Mouse (Mus musculus): ENCODE measurements around the gene Mrto4. TPM values are rescaled to one million over a fixed set of nuclear protein-coding genes. Genes with fewer than 3 reads are reported as not detected.

Mrto4 gene
- polyA plus RNA-seq, 1 experiment from 2014 or later: 259 TPM

- Histone ChIP-seq H3K9me3 (ENCODE audit: control insufficient read depth, low read length) (no peaks in the 10 kb centered on the region), H3K27ac (ENCODE audit: low read depth, low read length) (peak within 1 kb of the TSS; percentile 75), H3K9ac (ENCODE audit: low read depth, low read length) (peak within 1 kb of the TSS; percentile 94), H3K4me3 (ENCODE audit: low read depth, low read length) (peak within 1 kb of the TSS; percentile 94), H3K27me3 (replicated peaks; ENCODE audit: control insufficient read depth, insufficient read depth, low read length) (no peaks in the 10 kb centered on the region), H3K4me2 (peak within 1 kb of the TSS; percentile 100), H3K36me3 (ENCODE audit: control insufficient read depth, insufficient read depth, low read length) (peaks cover 3% of the 10 kb centered on the region), H3K4me1 (replicated peaks; ENCODE audit: control insufficient read depth, insufficient read depth, low read length) (peaks cover 14% of the 10 kb centered on the region)
- WGBS: under 1% methylated on average over 63 of the region's 63 CpGs
- DNase-seq (ENCODE audit: low spot score) (peak; percentile 96), ATAC-seq (replicated peaks; ENCODE audit: low FRiP score) (peak; percentile 85)
Observed at GRCm38 (mm10) chr4:139310171-139310898, 42.0 kb downstream of the Mrto4 start, which contains the start of the genes Pqlc2 and Akr7a5. Gene Pqlc2, minus strand, starts transcription at chr4:139310708. Gene Akr7a5, plus strand, starts transcription at chr4:139310744.

- Histone ChIP-seq H3K36me3 (ENCODE audit: control insufficient read depth, insufficient read depth, low read length) (no peaks in the 10 kb centered on the region; the same call in none of the 2 replicates), H3K9me3 (ENCODE audit: control insufficient read depth, low read length) (no peaks in the 10 kb centered on the region), H3K4me3 (ENCODE audit: low read depth, low read length) (peak overlapping the region; percentile 94), H3K4me1 (replicated peaks; ENCODE audit: control insufficient read depth, insufficient read depth, low read length) (peaks cover 14% of the 10 kb centered on the region), H3K27ac (ENCODE audit: low read depth, low read length) (peak overlapping the region; percentile 5; the same call in 1 of the 2 replicates), H3K27me3 (replicated peaks; ENCODE audit: control insufficient read depth, insufficient read depth, low read length) (no peaks in the 10 kb centered on the region), H3K4me2 (peak overlapping the region; percentile 100), H3K9ac (ENCODE audit: low read depth, low read length) (peak overlapping the region; percentile 94)
- ATAC-seq (replicated peaks; ENCODE audit: low FRiP score) (no peak), DNase-seq (ENCODE audit: low spot score) (no peak)
- WGBS: 25% methylated on average over 6 of the region's 6 CpGs
Observed at GRCm38 (mm10) chr4:139309651-139310050, 42.7 kb downstream of the Mrto4 start.

GRCm38 (mm10) chr4:139307916-139308315, 44.5 kb downstream of the Mrto4 start:
- Histone ChIP-seq H3K4me2 (no peak overlapping the region), H3K27me3 (replicated peaks; ENCODE audit: control insufficient read depth, insufficient read depth, low read length) (no peaks in the 10 kb centered on the region), H3K36me3 (ENCODE audit: control insufficient read depth, insufficient read depth, low read length) (no peaks in the 10 kb centered on the region), H3K4me3 (ENCODE audit: low read depth, low read length) (no peak overlapping the region), H3K4me1 (replicated peaks; ENCODE audit: control insufficient read depth, insufficient read depth, low read length) (peaks cover 14% of the 10 kb centered on the region), H3K9ac (ENCODE audit: low read depth, low read length) (no peak overlapping the region), H3K9me3 (ENCODE audit: control insufficient read depth, low read length) (no peaks in the 10 kb centered on the region), H3K27ac (ENCODE audit: low read depth, low read length) (no peak overlapping the region)
- DNase-seq (ENCODE audit: low spot score) (no peak), ATAC-seq (replicated peaks; ENCODE audit: low FRiP score) (no peak)
- 42% methylated on average over 5 of the region's 5 CpGs for WGBS

- ATAC-seq (replicated peaks; ENCODE audit: low FRiP score) (no peak), DNase-seq (ENCODE audit: low spot score) (no peak)
- H3K36me3 ChIP-seq (ENCODE audit: control insufficient read depth, insufficient read depth, low read length): no peaks in the 10 kb centered on the region
- H3K9ac ChIP-seq (ENCODE audit: low read depth, low read length): no peak overlapping the region
- H3K27me3 ChIP-seq (replicated peaks; ENCODE audit: control insufficient read depth, insufficient read depth, low read length): no peaks in the 10 kb centered on the region
- WGBS: 90% methylated on average over 3 of the region's 3 CpGs
- H3K4me2 ChIP-seq: no peak overlapping the region
- peaks cover 5% of the 10 kb centered on the region; the same call in 1 of the 2 replicates for H3K4me1 ChIP-seq (replicated peaks; ENCODE audit: control insufficient read depth, insufficient read depth, low read length)
- H3K4me3 ChIP-seq (ENCODE audit: low read depth, low read length): no peak overlapping the region
- no peaks in the 10 kb centered on the region for H3K9me3 ChIP-seq (ENCODE audit: control insufficient read depth, low read length)
- H3K27ac ChIP-seq (ENCODE audit: low read depth, low read length): no peak overlapping the region
Observed at GRCm38 (mm10) chr4:139305521-139305920, 46.9 kb downstream of the Mrto4 start.

- H3K36me3 ChIP-seq (ENCODE audit: control insufficient read depth, insufficient read depth, low read length): 0 out of 2 replicates have a peak, but pooled peaks cover 2% of the 10 kb centered on the region
- H3K4me2 ChIP-seq: no peak overlapping the region
- 60% methylated on average over 5 of the region's 5 CpGs for WGBS
- no peak overlapping the region for H3K9ac ChIP-seq (ENCODE audit: low read depth, low read length)
- ATAC-seq (replicated peaks; ENCODE audit: low FRiP score) (no peak), DNase-seq (ENCODE audit: low spot score) (no peak)
- H3K9me3 ChIP-seq (ENCODE audit: control insufficient read depth, low read length): no peaks in the 10 kb centered on the region
- H3K27ac ChIP-seq (ENCODE audit: low read depth, low read length): no peak overlapping the region
- no peaks in the 10 kb centered on the region for H3K27me3 ChIP-seq (replicated peaks; ENCODE audit: control insufficient read depth, insufficient read depth, low read length)
- H3K4me3 ChIP-seq (ENCODE audit: low read depth, low read length): no peak overlapping the region
- H3K4me1 ChIP-seq (replicated peaks; ENCODE audit: control insufficient read depth, insufficient read depth, low read length): no peaks in the 10 kb centered on the region
Observed at GRCm38 (mm10) chr4:139302241-139302640, 50.1 kb downstream of the Mrto4 start.

- Histone ChIP-seq H3K36me3 (ENCODE audit: control insufficient read depth, insufficient read depth, low read length) (0 out of 2 replicates have a peak, but pooled peaks cover 2% of the 10 kb centered on the region), H3K27ac (ENCODE audit: low read depth, low read length) (no peak overlapping the region), H3K27me3 (replicated peaks; ENCODE audit: control insufficient read depth, insufficient read depth, low read length) (no peaks in the 10 kb centered on the region), H3K4me3 (ENCODE audit: low read depth, low read length) (no peak overlapping the region), H3K4me1 (replicated peaks; ENCODE audit: control insufficient read depth, insufficient read depth, low read length) (no peaks in the 10 kb centered on the region), H3K9me3 (ENCODE audit: control insufficient read depth, low read length) (no peaks in the 10 kb centered on the region), H3K9ac (ENCODE audit: low read depth, low read length) (no peak overlapping the region), H3K4me2 (no peak overlapping the region)
- 89% methylated on average over 8 of the region's 8 CpGs for WGBS
- no peak for DNase-seq (ENCODE audit: low spot score)
- no peak for ATAC-seq (replicated peaks; ENCODE audit: low FRiP score)
Observed at GRCm38 (mm10) chr4:139301780-139302179, 50.6 kb downstream of the Mrto4 start.

GRCm38 (mm10) chr4:139298671-139299366, 53.6 kb downstream of the Mrto4 start:
- no peak overlapping the region for H3K4me3 ChIP-seq (ENCODE audit: low read depth, low read length)
- DNase-seq (ENCODE audit: low spot score): no peak
- no peak overlapping the region for H3K9ac ChIP-seq (ENCODE audit: low read depth, low read length)
- no peak overlapping the region for H3K27ac ChIP-seq (ENCODE audit: low read depth, low read length)
- no peaks in the 10 kb centered on the region for H3K9me3 ChIP-seq (ENCODE audit: control insufficient read depth, low read length)
- no peak for ATAC-seq (replicated peaks; ENCODE audit: low FRiP score)
- H3K4me1 ChIP-seq (replicated peaks; ENCODE audit: control insufficient read depth, insufficient read depth, low read length): no peaks in the 10 kb centered on the region
- H3K36me3 ChIP-seq (ENCODE audit: control insufficient read depth, insufficient read depth, low read length): 0 out of 2 replicates have a peak, but pooled peaks cover 2% of the 10 kb centered on the region
- no peak overlapping the region for H3K4me2 ChIP-seq
- 75% methylated on average over 12 of the region's 12 CpGs for WGBS
- no peaks in the 10 kb centered on the region for H3K27me3 ChIP-seq (replicated peaks; ENCODE audit: control insufficient read depth, insufficient read depth, low read length)

- Histone ChIP-seq H3K4me2 (no peak overlapping the region), H3K27me3 (replicated peaks; ENCODE audit: control insufficient read depth, insufficient read depth, low read length) (no peaks in the 10 kb centered on the region), H3K9me3 (ENCODE audit: control insufficient read depth, low read length) (no peaks in the 10 kb centered on the region), H3K9ac (ENCODE audit: low read depth, low read length) (no peak overlapping the region), H3K4me3 (ENCODE audit: low read depth, low read length) (no peak overlapping the region), H3K4me1 (replicated peaks; ENCODE audit: control insufficient read depth, insufficient read depth, low read length) (no peaks in the 10 kb centered on the region), H3K36me3 (ENCODE audit: control insufficient read depth, insufficient read depth, low read length) (0 out of 2 replicates have a peak, but pooled peaks cover 2% of the 10 kb centered on the region), H3K27ac (ENCODE audit: low read depth, low read length) (no peak overlapping the region)
- ATAC-seq (replicated peaks; ENCODE audit: low FRiP score) (no peak), DNase-seq (ENCODE audit: low spot score) (no peak)
- WGBS: 85% methylated on average over 4 of the region's 4 CpGs
Observed at GRCm38 (mm10) chr4:139297566-139297965, 54.8 kb downstream of the Mrto4 start.

Data from liver, embryonic 11.5 days (tissue).